In the genomic region with DNA sequence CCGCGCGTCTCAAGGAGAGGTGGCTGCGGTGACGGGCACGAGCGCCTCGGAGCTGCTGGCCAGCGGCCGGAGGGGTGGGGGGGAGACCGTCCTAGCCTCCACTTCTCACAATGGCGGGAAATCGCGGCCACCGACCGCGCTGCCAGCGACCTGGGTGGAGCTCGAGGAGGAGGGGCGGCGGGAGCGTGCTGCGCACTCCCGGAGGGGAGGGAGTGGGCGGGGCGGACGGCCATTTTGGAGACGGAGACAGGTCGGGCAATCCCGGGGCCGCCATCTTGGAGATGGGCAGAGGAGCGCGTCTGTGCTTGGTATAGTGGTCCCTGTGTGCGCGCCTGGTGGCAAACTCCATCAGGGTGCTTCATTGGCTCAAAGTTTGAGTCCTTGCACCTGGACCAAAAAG, we compare ENCODE assay signal across 7 mouse cellular contexts. TPM values are rescaled to one million over a fixed set of nuclear protein-coding genes. Genes with fewer than 3 reads are reported as not detected.
DNase-seq lines count a peak whose midpoint lies in the region; ATAC-seq and TF ChIP-seq lines count a peak whose summit lies in the region.

Gene Mcmbp, minus strand, starts transcription at position 162 of the 400 bp plus-strand sequence.

- TF ChIP-seq CTCF in kidney, adult 2 months (conservative IDR thresholded peaks at IDR 0.05; ENCODE audit: insufficient read depth, insufficient read length, low read depth, low read length): no peak
- TF ChIP-seq CTCF in spleen, adult 2 months (IDR thresholded peaks at IDR 0.05; ENCODE audit: extremely low read depth, insufficient read depth, insufficient read length, insufficient replicate concordance): no peak

- peaks cover 3% of the 10 kb centered on the region; the same call in 1 of the 2 replicates for H3K27me3 ChIP-seq in embryonic facial prominence, embryonic 12.5 days
- no peaks in the 10 kb centered on the region for H3K27me3 ChIP-seq in kidney, adult 2 months (replicated peaks; ENCODE audit: control insufficient read depth, insufficient read depth, low read length)
- no peaks in the 10 kb centered on the region; the same call in 1 of the 2 replicates for H3K27me3 ChIP-seq in limb, embryonic 12.5 days
- H3K27me3 ChIP-seq in midbrain, embryonic 15.5 days (replicated peaks): no peaks in the 10 kb centered on the region
- no peaks in the 10 kb centered on the region for H3K27me3 ChIP-seq in spleen, adult 2 months (ENCODE audit: control insufficient read depth, insufficient read depth, low read length)

- peak within 1 kb of the TSS; percentile 91 for H3K27ac ChIP-seq in embryonic facial prominence, embryonic 12.5 days
- peak within 1 kb of the TSS; percentile 53 for H3K27ac ChIP-seq in kidney, adult 2 months (ENCODE audit: insufficient read depth, low read depth, low read length)
- peak within 1 kb of the TSS; percentile 91 for H3K27ac ChIP-seq in limb, embryonic 12.5 days
- peak within 1 kb of the TSS; percentile 90 for H3K27ac ChIP-seq in midbrain, embryonic 15.5 days
- peak within 1 kb of the TSS; percentile 95 for H3K27ac ChIP-seq in spleen, adult 2 months (ENCODE audit: insufficient read depth, low read length)

- H3K9me3 ChIP-seq in embryonic facial prominence, embryonic 12.5 days: no peaks in the 10 kb centered on the region
- no peaks in the 10 kb centered on the region for H3K9me3 ChIP-seq in limb, embryonic 12.5 days
- H3K9me3 ChIP-seq in midbrain, embryonic 15.5 days: no peaks in the 10 kb centered on the region

- no peak for TF ChIP-seq POLR2A in kidney, adult 2 months (IDR thresholded peaks at IDR 0.05; ENCODE audit: low read depth, low read length)
- TF ChIP-seq POLR2A in spleen, adult 2 months (IDR thresholded peaks at IDR 0.05; ENCODE audit: low read depth, low read length): peak; percentile 63

- H3K9ac ChIP-seq in embryonic facial prominence, embryonic 12.5 days: peak within 1 kb of the TSS; percentile 97
- peak within 1 kb of the TSS; percentile 98 for H3K9ac ChIP-seq in limb, embryonic 12.5 days (replicated peaks)
- peak within 1 kb of the TSS; percentile 88 for H3K9ac ChIP-seq in midbrain, embryonic 15.5 days

- under 1% methylated on average over 35 of the region's 35 CpGs for WGBS in embryonic facial prominence, embryonic 12.5 days
- 1% methylated on average over 35 of the region's 35 CpGs for WGBS in kidney, adult 2 months
- WGBS in limb, embryonic 12.5 days: under 1% methylated on average over 34 of the region's 35 CpGs
- WGBS in midbrain, embryonic 15.5 days: under 1% methylated on average over 33 of the region's 35 CpGs
- WGBS in spleen, adult 2 months: under 1% methylated on average over 30 of the region's 35 CpGs

- H3K4me2 ChIP-seq in embryonic facial prominence, embryonic 12.5 days (replicated peaks): peak within 1 kb of the TSS; percentile 92
- peak within 1 kb of the TSS; percentile 89 for H3K4me2 ChIP-seq in limb, embryonic 12.5 days
- peak within 1 kb of the TSS; percentile 69 for H3K4me2 ChIP-seq in midbrain, embryonic 15.5 days

- H3K36me3 ChIP-seq in embryonic facial prominence, embryonic 12.5 days: no peaks in the 10 kb centered on the region
- H3K36me3 ChIP-seq in kidney, adult 2 months (ENCODE audit: control insufficient read depth, insufficient read depth, low read length): no peaks in the 10 kb centered on the region
- H3K36me3 ChIP-seq in limb, embryonic 12.5 days: peaks cover 15% of the 10 kb centered on the region; the same call in 1 of the 2 replicates
- H3K36me3 ChIP-seq in midbrain, embryonic 15.5 days (replicated peaks): no peaks in the 10 kb centered on the region
- H3K36me3 ChIP-seq in spleen, adult 2 months (ENCODE audit: control insufficient read depth, insufficient read depth, low read length): no peaks in the 10 kb centered on the region

- H3K4me3 ChIP-seq in embryonic facial prominence, embryonic 12.5 days: peak within 1 kb of the TSS; percentile 96
- peak within 1 kb of the TSS; percentile 87 for H3K4me3 ChIP-seq in kidney, adult 2 months (ENCODE audit: insufficient read depth, low read depth, low read length)
- H3K4me3 ChIP-seq in limb, embryonic 12.5 days (replicated peaks): peak within 1 kb of the TSS; percentile 99
- peak within 1 kb of the TSS; percentile 83 for H3K4me3 ChIP-seq in midbrain, embryonic 15.5 days
- H3K4me3 ChIP-seq in spleen, adult 2 months (ENCODE audit: extremely low read depth, insufficient read depth, insufficient read length): peak within 1 kb of the TSS; percentile 99

- H3K4me1 ChIP-seq in embryonic facial prominence, embryonic 12.5 days: peaks cover 15% of the 10 kb centered on the region
- peaks cover 15% of the 10 kb centered on the region for H3K4me1 ChIP-seq in kidney, adult 2 months (ENCODE audit: control insufficient read depth, insufficient read depth, low read length)
- peaks cover 16% of the 10 kb centered on the region for H3K4me1 ChIP-seq in limb, embryonic 12.5 days (replicated peaks)
- peaks cover 27% of the 10 kb centered on the region for H3K4me1 ChIP-seq in midbrain, embryonic 15.5 days
- H3K4me1 ChIP-seq in spleen, adult 2 months (ENCODE audit: control insufficient read depth, insufficient read depth, insufficient read length): peaks cover 8% of the 10 kb centered on the region; the same call in 1 of the 2 replicates

- DNase-seq in adrenal gland, postnatal 25 days: peak; percentile 99
- peak; percentile 98 for DNase-seq in heart, adult 18-20 months
- peak; percentile 98 for DNase-seq in kidney, adult 2 months
- peak; percentile 83 to 97 for DNase-seq in spleen, adult 2 months (ENCODE audit: low read depth in 1 of 2, low spot score in 2 of 2)

- ATAC-seq in embryonic facial prominence, embryonic 12.5 days (ENCODE audit: insufficient number of reproducible peaks, insufficient read depth, low FRiP score, low TSS enrichment): peak; percentile 88
- ATAC-seq in limb, embryonic 12.5 days (ENCODE audit: insufficient number of reproducible peaks, insufficient read depth, low FRiP score, low TSS enrichment, low read depth): peak; percentile 61
- peak; percentile 87 for ATAC-seq in midbrain, embryonic 15.5 days (replicated peaks)

RNA-seq across cellular contexts. Expression of gene Mcmbp, which starts in this region (rescaled TPM):
- total RNA-seq in adrenal gland, postnatal 25 days (2021): 42.3 and 43.2 TPM in 2 replicates
- 77.9 and 80.2 TPM in 2 replicates for polyA plus RNA-seq in embryonic facial prominence, embryonic 12.5 days (2016; fragmentation: Nextera tagmentation; extraction: Ambion mirVana)
- 10 to 100 TPM; 21.7 to 23.7 TPM for total RNA-seq in heart, adult 18-20 months (2021)
- polyA plus RNA-seq in kidney, adult 2 months (2012; rRNA removed): 19.8 and 22.2 TPM in 2 replicates
- polyA plus RNA-seq in limb, embryonic 12.5 days (2016; fragmentation: Nextera tagmentation; extraction: Ambion mirVana): 80.7 and 82.7 TPM in 2 replicates
- 48.7 and 49.3 TPM in 2 replicates for polyA plus RNA-seq in midbrain, embryonic 15.5 days (2015; fragmentation: Nextera tagmentation; extraction: Ambion mirVana)
- 23.9 and 34.8 TPM in 2 replicates for polyA plus RNA-seq in spleen, adult 2 months (2012; rRNA removed)

Comparison
In these comparisons a context has a peak if more than half of its experiments do, and no peak if none do; other contexts are left out.
1. Peak in every context shown above with its lines: DNase-seq, ATAC-seq, H3K4me3 ChIP-seq and H3K27ac ChIP-seq.